Mouse (Mus musculus): ENCODE results near the gene Dtnb. TPM values are rescaled to one million over a fixed set of nuclear protein-coding genes. Genes with fewer than 3 reads are reported as not detected.

Dtnb gene
- polyA plus RNA-seq (2014; fragmentation: Illumina TruSeq; extraction: RNeasy Lipid Tissue Mini Kit (QIAGEN cat#74804); ENCODE audit: low read depth, low replicate concordance): 6.6 TPM

DNA sequence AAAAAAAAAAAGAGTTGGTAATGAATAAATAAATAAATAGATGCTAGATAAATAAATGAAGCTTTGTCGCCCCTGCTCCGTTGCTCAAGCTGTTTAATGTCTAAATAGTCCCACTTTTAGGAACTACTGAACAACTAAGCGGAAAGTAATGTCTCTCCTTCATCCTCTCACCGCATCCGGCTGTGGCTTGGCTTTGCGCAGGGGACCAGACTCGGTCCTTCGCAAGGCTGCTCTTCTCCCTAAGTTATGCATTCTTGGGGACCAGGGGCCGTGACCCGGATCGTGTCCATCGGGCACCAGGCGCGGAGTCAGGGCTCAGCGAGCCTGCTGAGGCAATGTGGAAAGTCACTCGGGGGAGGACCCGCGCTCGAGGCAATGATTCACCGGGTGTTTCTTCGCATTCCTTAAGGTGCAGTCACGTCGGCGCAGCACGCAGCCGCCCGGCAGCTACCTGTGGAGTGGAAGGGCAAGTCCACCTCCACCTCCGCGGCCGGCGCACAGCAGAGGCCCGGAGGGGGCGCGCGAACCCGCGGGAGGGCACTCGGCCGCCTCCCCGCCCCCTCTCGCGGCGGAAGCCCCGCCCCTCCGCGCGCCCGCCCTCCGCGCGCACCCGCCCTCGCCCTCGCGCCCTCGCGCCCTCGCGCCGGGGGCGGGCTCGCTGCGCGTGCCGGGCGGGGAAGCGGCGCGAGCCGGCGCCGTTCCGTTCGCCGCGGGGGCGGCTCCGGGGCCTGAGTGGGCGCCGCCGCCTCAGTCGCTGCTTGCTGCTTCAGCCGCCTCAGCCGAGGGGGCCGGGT, at the start of gene Dtnb:
TSS of gene Dtnb (plus strand) at position 595 of the 794 bp plus-strand sequence.

DNA sequence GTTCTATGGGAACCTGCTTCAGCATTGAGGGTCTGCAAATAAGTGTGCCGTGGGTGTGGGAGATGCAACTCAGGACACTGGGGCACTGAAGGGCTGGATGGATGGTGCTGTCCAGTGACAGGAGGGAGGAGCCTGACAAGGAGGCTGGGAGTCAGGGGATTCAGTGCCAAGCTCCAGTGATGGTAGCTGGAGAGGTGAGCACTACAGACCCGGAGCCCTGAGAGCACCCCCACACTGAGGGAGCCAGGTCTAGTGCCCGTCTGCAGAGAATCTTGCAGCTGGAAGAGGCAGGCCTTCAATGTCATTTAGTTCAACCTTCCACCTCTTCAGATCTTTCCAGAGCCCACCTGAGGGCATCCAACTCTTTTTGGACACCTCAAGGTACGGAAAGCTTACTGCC, 233.7 kb downstream of the Dtnb start, which contains the start of gene Dnmt3a:
TSS of gene Dnmt3a (plus strand) at position 156 of the 400 bp plus-strand sequence.

Other genes starting within 250 kb of the Dtnb start
- gene Kif3c, start 207.2 kb upstream of the Dtnb start, polyA plus RNA-seq (2014; fragmentation: Illumina TruSeq; extraction: RNeasy Lipid Tissue Mini Kit (QIAGEN cat#74804); ENCODE audit: low read depth, low replicate concordance): 49.2 TPM
- gene Asxl2, start 145.5 kb upstream of the Dtnb start, polyA plus RNA-seq (2014; fragmentation: Illumina TruSeq; extraction: RNeasy Lipid Tissue Mini Kit (QIAGEN cat#74804); ENCODE audit: low read depth, low replicate concordance): 41.9 TPM
- 9.4 TPM for gene Dnmt3a, start 233.6 kb downstream of the Dtnb start, polyA plus RNA-seq (2014; fragmentation: Illumina TruSeq; extraction: RNeasy Lipid Tissue Mini Kit (QIAGEN cat#74804); ENCODE audit: low read depth, low replicate concordance)

Data from adrenal gland, adult 10 weeks (tissue).